Mouse (Mus musculus) layer of hippocampus, postnatal 36 days (tissue): ENCODE results near the gene Mpp5. TPM values are rescaled to one million over a fixed set of nuclear protein-coding genes. Genes with fewer than 3 reads are reported as not detected.

Experiments
- DNase-seq, 2 experiments: peaks; one replicate each; pipeline ENCODE4 v3.0.0; 2022
- total RNA-seq, 2 experiments: library from RNA; stranded (reverse); gene quantifications; 2 replicates each; pipeline ENCODE4 v1.2.3; 2021

The Mpp5 gene
- total RNA-seq = 10 to 100 TPM; 35.6 to 38.6 TPM

GRCm38 (mm10) chr12:78748557-78749377 is at the start of gene Mpp5:
Gene Mpp5 (plus strand): TSS chr12:78748907.
- peak; percentile 97 to 98 for DNase-seq

GRCm38 (mm10) chr12:78717783-78718182 is 30.9 kb upstream of the Mpp5 start:
- no peak for DNase-seq

GRCm38 (mm10) chr12:78727723-78728122 is 21.0 kb upstream of the Mpp5 start:
- no peak for DNase-seq

GRCm38 (mm10) chr12:78739633-78740032 is 9.1 kb upstream of the Mpp5 start:
- no peak for DNase-seq

- DNase-seq = no peak
Observed at GRCm38 (mm10) chr12:78740289-78740688, 8.4 kb upstream of the Mpp5 start.

GRCm38 (mm10) chr12:78746226-78746625 is 2.5 kb upstream of the Mpp5 start:
- no peak for DNase-seq

- no peak for DNase-seq
Observed at GRCm38 (mm10) chr12:78747406-78747805, 1.3 kb upstream of the Mpp5 start.

- DNase-seq = no peak
Observed at GRCm38 (mm10) chr12:78748113-78748512, 594 bp upstream of the Mpp5 start.

- DNase-seq = peak; percentile 54 to 60
Observed at GRCm38 (mm10) chr12:78749378-78749801, 683 bp downstream of the Mpp5 start.

- DNase-seq = no peak
Observed at GRCm38 (mm10) chr12:78761979-78762378, 13.3 kb downstream of the Mpp5 start.

- no peak for DNase-seq
Observed at GRCm38 (mm10) chr12:78769031-78769713, 20.5 kb downstream of the Mpp5 start.

- DNase-seq = no peak
Observed at GRCm38 (mm10) chr12:78773211-78773610, 24.5 kb downstream of the Mpp5 start.

GRCm38 (mm10) chr12:78777916-78778315 is 29.2 kb downstream of the Mpp5 start:
- DNase-seq = no peak

- DNase-seq = no peak
Observed at GRCm38 (mm10) chr12:78778423-78779067, 29.8 kb downstream of the Mpp5 start.

GRCm38 (mm10) chr12:78788266-78788873 is 39.7 kb downstream of the Mpp5 start:
- no peak for DNase-seq

- DNase-seq = no peak
Observed at GRCm38 (mm10) chr12:78790791-78791190, 42.1 kb downstream of the Mpp5 start.

GRCm38 (mm10) chr12:78794236-78794635 is 45.5 kb downstream of the Mpp5 start:
- DNase-seq = no peak

- no peak for DNase-seq
Observed at GRCm38 (mm10) chr12:78800036-78800435, 51.3 kb downstream of the Mpp5 start.

- no peak for DNase-seq
Observed at GRCm38 (mm10) chr12:78801836-78802235, 53.1 kb downstream of the Mpp5 start.

- no peak for DNase-seq
Observed at GRCm38 (mm10) chr12:78814437-78814836, 65.7 kb downstream of the Mpp5 start.

GRCm38 (mm10) chr12:78834496-78834895 is 85.8 kb downstream of the Mpp5 start:
- DNase-seq = no peak

- no peak for DNase-seq
Observed at GRCm38 (mm10) chr12:78839906-78840305, 91.2 kb downstream of the Mpp5 start.

- DNase-seq = no peak
Observed at GRCm38 (mm10) chr12:78842429-78842828, 93.7 kb downstream of the Mpp5 start.
